Mouse (Mus musculus): Measurements from ENCODE around the gene Entpd3. TPM values are rescaled to one million over a fixed set of nuclear protein-coding genes. Genes with fewer than 3 reads are reported as not detected.

Gene Entpd3
- polyA plus RNA-seq, 1 experiment from 2014 or later: 5.8 TPM

DNA sequence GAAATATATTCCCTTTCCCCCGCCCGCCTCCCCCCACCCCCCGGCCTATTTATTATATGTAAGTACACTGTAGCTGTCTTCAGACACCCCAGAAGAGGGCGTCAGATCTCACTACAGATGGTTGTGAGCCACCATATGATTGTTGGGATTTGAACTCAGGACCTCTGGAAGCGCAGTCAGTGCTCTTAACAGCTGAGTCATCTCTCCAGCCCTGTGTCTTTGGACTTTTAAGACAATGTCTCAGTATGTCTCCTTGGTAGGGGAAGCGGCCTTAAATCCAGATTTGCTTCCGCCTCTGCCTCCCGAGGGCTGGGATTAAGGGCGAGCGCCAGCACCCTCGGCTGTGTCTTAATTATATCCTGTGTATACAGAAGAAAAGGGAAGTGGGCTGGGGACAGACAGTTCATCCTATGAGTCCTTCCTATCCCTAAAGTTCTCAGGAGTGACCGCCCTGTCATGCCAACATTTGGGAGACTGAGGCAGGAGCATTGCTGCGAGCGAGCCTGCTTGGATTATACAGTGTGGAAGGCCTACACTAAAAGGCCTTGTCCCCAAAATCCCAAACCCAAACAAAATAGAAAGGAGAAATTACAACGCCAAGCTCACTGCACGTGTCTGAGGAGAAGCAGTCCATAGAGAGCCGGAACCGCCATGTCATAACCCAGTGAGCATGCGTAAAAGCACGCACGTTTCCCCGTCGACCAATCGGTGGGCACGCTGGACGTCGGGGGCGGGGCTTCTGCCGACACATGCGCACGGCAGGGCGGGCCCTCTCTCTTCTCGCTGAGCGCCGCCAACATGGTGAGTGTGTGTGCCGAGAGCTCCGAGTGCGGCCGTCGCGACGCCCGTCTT, 31.3 kb downstream of the Entpd3 start, which contains the start of gene Rpl14:
Gene Rpl14 (plus strand): TSS at position 704 of the 852 bp plus-strand sequence.
- peaks cover 19% of the 10 kb centered on the region for H3K4me1 ChIP-seq
- no peaks in the 10 kb centered on the region for H3K27me3 ChIP-seq
- H3K36me3 ChIP-seq: peaks cover 38% of the 10 kb centered on the region
- H3K9ac ChIP-seq: peak within 1 kb of the TSS; percentile 95
- H3K9me3 ChIP-seq: no peaks in the 10 kb centered on the region
- peak within 1 kb of the TSS; percentile 83 for H3K4me2 ChIP-seq
- H3K4me3 ChIP-seq: peak within 1 kb of the TSS; percentile 94
- peak within 1 kb of the TSS; percentile 87 for H3K27ac ChIP-seq
- ATAC-seq (ENCODE audit: insufficient number of reproducible peaks, insufficient read depth, low FRiP score, low TSS enrichment, low read depth): peak; percentile 94
- 5% methylated on average over 43 of the region's 43 CpGs for WGBS

DNA sequence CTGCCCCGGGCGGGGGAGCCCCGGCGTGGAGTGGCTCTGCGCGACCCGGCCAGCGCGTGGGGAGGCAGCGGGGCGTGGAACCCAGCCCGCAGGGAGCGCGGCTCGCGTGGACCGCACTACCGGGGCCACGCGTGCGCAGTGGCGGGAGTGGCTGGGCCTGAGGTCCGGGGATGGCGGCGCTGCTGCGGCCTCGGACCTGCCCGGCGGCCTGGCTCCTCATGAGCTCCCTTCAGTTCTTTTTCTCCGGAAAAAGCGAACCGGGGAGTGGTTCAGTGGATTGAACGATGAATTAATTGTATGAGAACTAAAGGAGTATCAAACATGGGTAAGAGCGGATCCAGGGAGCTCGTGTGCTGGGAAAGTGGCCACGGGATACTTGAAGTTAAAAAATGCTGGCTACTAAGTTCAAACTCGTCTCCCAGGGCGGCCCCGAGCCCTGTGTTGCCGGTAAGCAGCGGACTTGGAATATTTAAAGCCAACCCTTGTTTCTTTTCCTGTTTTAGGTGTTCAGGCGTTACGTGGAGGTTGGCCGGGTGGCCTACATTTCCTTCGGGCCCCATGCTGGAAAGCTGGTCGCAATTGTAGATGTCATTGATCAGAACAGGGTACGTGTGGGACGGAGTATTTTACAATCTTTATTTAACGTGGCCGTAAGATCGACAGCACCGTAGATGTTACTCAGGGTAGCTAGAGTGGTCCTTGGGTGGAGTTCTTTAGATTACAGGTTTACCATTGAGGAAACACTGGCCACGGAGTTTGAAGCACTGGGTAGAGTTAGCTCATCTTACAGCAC, 32.2 kb downstream of the Entpd3 start:
- WGBS: 1% methylated on average over 53 of the region's 53 CpGs

DNA sequence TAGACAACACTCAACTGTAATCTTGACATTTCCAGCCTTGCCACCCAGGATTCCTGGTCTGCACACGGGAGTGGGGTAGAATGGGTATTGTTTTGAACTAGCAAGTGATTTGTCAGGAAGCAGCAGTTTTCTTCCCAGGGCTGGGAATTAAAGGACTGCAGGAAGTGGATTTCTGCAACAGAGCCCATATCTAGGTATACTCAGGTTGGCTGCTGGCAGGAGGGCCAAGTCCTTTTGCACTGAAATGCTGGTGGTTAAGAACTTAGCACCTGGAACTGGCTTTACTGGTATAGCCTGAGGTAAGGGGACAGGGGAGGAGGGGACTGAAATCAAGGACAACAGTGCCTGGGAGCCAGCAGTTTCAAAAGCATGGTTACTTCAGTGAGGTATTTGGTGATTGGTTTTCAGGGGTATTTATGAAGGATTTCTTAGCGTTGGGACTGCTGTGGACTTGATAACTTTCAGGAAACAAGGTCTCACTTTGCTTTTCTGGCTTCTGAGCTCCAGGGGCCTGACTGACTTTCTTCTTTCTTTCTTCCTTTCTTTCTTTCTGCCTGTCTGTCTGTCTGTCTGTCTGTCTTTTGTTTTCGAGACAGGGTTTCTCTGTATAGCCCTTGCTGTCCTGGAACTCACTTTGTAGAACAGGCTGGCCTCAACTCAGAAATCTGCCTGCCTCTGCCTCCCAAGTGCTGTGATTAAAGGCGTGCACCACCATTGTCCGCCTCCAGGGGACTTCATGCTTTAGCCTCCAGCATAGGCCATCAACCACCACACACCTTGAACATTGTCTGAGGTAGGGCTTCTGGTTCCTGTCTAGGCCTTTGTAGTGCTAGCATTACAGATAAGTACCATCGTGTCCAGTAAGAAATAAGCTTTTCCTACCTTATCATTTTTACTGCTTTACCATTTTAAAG, 36.4 kb downstream of the Entpd3 start:
- peaks cover 27% of the 10 kb centered on the region for H3K4me1 ChIP-seq
- H3K9ac ChIP-seq: no peak overlapping the region
- H3K36me3 ChIP-seq: peaks cover 43% of the 10 kb centered on the region
- no peaks in the 10 kb centered on the region for H3K9me3 ChIP-seq
- no peak overlapping the region for H3K4me3 ChIP-seq
- no peak overlapping the region for H3K27ac ChIP-seq
- WGBS: 57% methylated on average over 6 of the region's 6 CpGs
- no peaks in the 10 kb centered on the region for H3K27me3 ChIP-seq
- no peak for ATAC-seq (ENCODE audit: insufficient number of reproducible peaks, insufficient read depth, low FRiP score, low TSS enrichment, low read depth)
- H3K4me2 ChIP-seq: no peak overlapping the region; the same call in 1 of the 2 replicates

More for the DNA sequence above, 32.2 kb downstream of the Entpd3 start:
- Histone ChIP-seq H3K4me3 (peak overlapping the region; percentile 94), H3K9me3 (no peaks in the 10 kb centered on the region), H3K9ac (peak overlapping the region; percentile 95), H3K36me3 (peaks cover 43% of the 10 kb centered on the region), H3K4me1 (peaks cover 25% of the 10 kb centered on the region), H3K27me3 (no peaks in the 10 kb centered on the region), H3K27ac (peak overlapping the region; percentile 87), H3K4me2 (peak overlapping the region; percentile 83)
- ATAC-seq (ENCODE audit: insufficient number of reproducible peaks, insufficient read depth, low FRiP score, low TSS enrichment, low read depth): no peak; the same call in none of the 2 replicates

DNA sequence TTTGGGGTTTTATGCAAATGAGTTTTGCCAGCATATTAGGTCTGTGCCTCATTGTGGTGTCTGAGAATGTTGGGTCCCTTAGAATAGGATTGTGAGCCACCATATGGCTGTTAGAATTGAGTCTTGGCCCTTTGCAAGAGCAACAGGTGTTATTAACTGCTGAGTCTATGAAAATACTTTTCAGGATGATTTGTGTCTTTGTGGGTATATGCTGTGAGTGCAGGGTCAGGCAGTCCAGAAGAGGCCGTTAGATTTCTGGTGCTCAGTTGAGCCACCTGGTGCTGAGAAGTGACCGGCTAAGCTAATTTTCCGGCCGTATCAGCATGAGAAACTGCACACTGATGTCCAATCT, 37.0 kb downstream of the Entpd3 start:
- ATAC-seq (ENCODE audit: insufficient number of reproducible peaks, insufficient read depth, low FRiP score, low TSS enrichment, low read depth): no peak

DNA sequence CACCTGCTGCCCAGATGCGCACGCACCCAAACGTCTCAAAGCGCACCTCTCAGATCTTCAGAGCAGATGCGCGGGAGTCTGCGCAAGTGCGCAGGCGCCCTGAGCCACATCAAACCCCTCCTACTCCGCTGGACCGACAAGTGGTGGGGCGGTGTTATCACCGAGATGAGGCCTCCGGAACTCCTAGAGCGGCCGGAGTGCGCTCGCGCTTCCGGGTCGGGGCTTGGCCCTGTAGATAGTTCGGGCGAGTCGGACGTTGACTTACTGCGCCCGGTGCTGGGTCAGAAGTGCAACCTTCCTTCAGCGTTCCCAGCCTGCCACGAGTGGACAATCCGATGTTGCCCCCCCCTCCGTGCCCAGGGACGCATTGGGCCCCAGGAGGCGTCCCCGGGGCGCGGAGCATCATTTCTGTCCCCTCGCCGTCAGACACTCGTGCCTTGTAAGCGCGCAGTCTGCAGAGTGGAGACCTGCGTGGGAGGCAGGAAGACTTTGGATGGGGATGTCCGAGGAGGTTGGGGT, 37.6 kb downstream of the Entpd3 start:
- Histone ChIP-seq H3K9me3 (no peaks in the 10 kb centered on the region), H3K4me1 (peaks cover 28% of the 10 kb centered on the region), H3K27ac (peak overlapping the region; percentile 66; the same call in 1 of the 2 replicates), H3K27me3 (no peaks in the 10 kb centered on the region), H3K4me3 (peak overlapping the region; percentile 66), H3K9ac (peak overlapping the region; percentile 89), H3K36me3 (peaks cover 42% of the 10 kb centered on the region), H3K4me2 (peak overlapping the region; percentile 85)
- under 1% methylated on average over 43 of the region's 43 CpGs for WGBS
- peak; percentile 83 for ATAC-seq (ENCODE audit: insufficient number of reproducible peaks, insufficient read depth, low FRiP score, low TSS enrichment, low read depth)

More for the DNA sequence above, 37.0 kb downstream of the Entpd3 start:
- Histone ChIP-seq H3K9me3 (no peaks in the 10 kb centered on the region), H3K27ac (no peak overlapping the region), H3K4me3 (peak overlapping the region; percentile 66), H3K36me3 (peaks cover 43% of the 10 kb centered on the region), H3K27me3 (no peaks in the 10 kb centered on the region), H3K4me1 (peaks cover 27% of the 10 kb centered on the region), H3K4me2 (peak overlapping the region; percentile 85), H3K9ac (peak overlapping the region; percentile 89; the same call in 1 of the 2 replicates)
- 9% methylated on average over 4 of the region's 4 CpGs for WGBS

DNA sequence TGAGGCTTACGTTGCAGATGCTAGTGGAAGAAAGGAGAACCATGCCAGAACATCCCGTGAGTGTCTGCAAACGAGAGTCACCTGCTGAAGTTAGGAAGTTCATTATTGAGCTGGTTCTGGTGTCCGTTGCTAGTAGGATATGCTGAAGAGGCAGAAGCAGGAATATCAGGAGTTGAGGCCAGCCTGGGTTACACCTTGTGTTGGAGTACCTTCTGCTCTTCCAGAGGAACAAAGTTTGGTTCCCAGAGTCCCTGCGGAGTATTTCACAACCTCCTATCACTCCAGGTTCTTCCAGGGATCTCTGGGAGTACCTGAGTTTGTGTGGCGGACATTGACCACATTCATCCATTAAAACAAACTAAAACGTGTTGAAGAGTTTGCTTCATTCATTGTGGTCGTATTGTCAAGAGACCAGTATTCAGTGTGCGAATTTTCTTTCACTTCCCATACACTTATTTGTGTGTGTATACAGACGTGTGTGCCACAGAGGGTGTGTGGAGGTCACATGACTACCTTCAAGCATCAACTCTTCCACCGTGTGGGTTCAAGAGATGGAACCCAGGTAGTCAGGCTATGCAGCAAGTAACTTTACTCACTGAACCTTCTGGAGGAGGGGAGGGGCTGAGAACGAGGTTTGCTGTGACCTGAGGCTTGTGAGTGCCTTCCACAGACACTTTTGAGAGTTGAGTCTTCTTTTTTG, 38.2 kb downstream of the Entpd3 start:
- peaks cover 27% of the 10 kb centered on the region for H3K4me1 ChIP-seq
- peak overlapping the region; percentile 85 for H3K4me2 ChIP-seq
- no peak for ATAC-seq (ENCODE audit: insufficient number of reproducible peaks, insufficient read depth, low FRiP score, low TSS enrichment, low read depth)
- 52% methylated on average over 12 of the region's 12 CpGs for WGBS
- peaks cover 35% of the 10 kb centered on the region for H3K36me3 ChIP-seq
- H3K27me3 ChIP-seq: no peaks in the 10 kb centered on the region
- peak overlapping the region; percentile 66; the same call in 1 of the 2 replicates for H3K27ac ChIP-seq
- H3K9me3 ChIP-seq: no peaks in the 10 kb centered on the region
- H3K4me3 ChIP-seq: peak overlapping the region; percentile 66
- H3K9ac ChIP-seq: peak overlapping the region; percentile 89

DNA sequence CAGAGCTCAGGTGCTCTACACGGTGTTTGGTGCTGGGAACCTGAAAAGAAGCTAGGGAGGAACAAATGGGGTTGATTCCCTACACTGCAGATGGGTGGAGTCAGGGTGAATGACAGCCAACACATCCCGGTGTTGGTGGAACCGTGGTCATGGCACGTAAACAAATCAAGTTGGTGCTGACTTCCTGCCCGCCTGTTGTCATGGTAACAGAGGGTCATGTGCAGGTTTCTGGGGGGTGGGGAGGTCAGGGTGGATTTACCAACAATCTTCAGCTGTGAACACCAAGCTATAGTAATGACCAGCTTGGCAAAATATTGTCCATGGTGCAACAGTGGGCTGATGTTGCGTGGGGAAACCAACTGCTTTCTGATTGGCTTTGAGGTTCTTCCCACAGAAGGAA, 39.1 kb downstream of the Entpd3 start:
- Histone ChIP-seq H3K9me3 (no peaks in the 10 kb centered on the region), H3K27me3 (no peaks in the 10 kb centered on the region), H3K36me3 (peaks cover 27% of the 10 kb centered on the region), H3K27ac (no peak overlapping the region), H3K4me2 (no peak overlapping the region), H3K4me3 (no peak overlapping the region), H3K9ac (no peak overlapping the region), H3K4me1 (peaks cover 30% of the 10 kb centered on the region)
- no peak for ATAC-seq (ENCODE audit: insufficient number of reproducible peaks, insufficient read depth, low FRiP score, low TSS enrichment, low read depth)
- 54% methylated on average over 6 of the region's 6 CpGs for WGBS

DNA sequence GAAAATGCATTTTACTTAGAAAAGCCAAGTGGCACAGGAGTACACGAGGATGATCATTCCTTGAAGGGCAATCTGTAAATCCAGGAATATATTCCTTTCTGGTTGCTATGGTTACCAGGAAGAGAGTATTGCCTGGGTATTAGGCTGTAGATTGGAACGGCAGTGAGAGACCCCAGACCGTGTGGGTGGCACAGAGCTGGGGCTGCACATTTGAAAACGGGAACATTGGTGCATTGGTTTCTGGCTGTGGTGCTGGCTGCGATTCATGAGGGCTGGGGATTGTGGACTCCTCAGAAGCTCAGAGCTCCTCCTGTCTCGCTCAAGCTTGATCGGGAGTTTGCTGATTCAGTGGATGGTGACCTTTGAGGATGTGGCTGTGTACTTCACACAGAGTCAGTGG, 40.2 kb downstream of the Entpd3 start:
- Histone ChIP-seq H3K27ac (no peak overlapping the region), H3K27me3 (no peaks in the 10 kb centered on the region), H3K9ac (no peak overlapping the region), H3K4me1 (peaks cover 30% of the 10 kb centered on the region), H3K9me3 (no peaks in the 10 kb centered on the region), H3K36me3 (peaks cover 16% of the 10 kb centered on the region), H3K4me2 (no peak overlapping the region), H3K4me3 (no peak overlapping the region)
- 74% methylated on average over 7 of the region's 7 CpGs for WGBS
- ATAC-seq (ENCODE audit: insufficient number of reproducible peaks, insufficient read depth, low FRiP score, low TSS enrichment, low read depth): no peak

DNA sequence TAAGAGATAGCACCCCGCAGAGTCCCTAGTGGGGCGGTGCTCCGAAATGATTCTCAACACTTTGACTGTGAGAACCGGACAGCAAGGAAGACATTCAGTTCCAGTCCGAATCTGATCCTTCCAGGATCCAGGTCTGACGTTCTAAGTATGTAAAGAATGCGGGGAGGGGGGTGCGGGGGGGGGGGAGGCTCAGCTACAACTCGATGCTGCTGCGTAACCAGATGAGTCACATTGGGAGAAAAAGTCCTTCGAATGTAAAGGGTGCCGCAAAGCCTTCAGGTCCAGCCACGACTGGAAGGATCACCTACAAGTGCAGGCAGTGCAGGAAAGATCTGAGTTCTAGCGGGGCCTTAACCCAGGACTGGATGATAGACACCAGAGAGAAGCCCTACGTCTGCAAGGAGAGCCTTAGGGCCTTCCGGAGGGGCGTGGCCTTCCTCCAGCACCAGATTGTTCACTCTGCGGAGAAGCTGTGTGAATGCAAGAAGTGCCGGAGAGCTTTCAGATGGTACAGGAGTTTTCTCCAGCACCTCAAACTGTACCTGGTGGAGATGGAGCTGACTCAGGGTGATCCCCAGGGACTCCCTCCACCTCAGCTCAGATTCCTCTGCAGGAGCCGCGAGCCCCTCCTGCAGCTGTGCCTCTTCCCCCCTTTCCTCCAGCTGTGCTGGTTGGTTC, 42.5 kb downstream of the Entpd3 start:
- Histone ChIP-seq H3K27ac (peak overlapping the region; percentile 91), H3K4me3 (peak overlapping the region; percentile 44), H3K4me1 (peaks cover 21% of the 10 kb centered on the region), H3K36me3 (no peaks in the 10 kb centered on the region), H3K4me2 (peak overlapping the region; percentile 84), H3K27me3 (no peaks in the 10 kb centered on the region), H3K9ac (peak overlapping the region; percentile 73), H3K9me3 (no peaks in the 10 kb centered on the region)
- 13% methylated on average over 21 of the region's 21 CpGs for WGBS
- ATAC-seq (ENCODE audit: insufficient number of reproducible peaks, insufficient read depth, low FRiP score, low TSS enrichment, low read depth): 0 out of 2 replicates have a peak, but pooled peaks have one; percentile 38
